Mouse (Mus musculus) mature B cell (primary cell): ENCODE data around the gene 2210010C04Rik.
"Not testable (repeated sequence)": the region's sequence is repeated elsewhere in the genome, so short reads cannot be mapped to it uniquely, and the experiment has no call there.

Experiments used
- in situ Hi-C: fragments of 300-500 bp; cut with MboI; formaldehyde crosslinking; loops from 2 replicates; pipeline ENCODE4 v1.14.3; 2019

2210010C04Rik gene

GRCm38 (mm10) chr6:41019140-41019539 lies 16.2 kb downstream of the 2210010C04Rik start:
- in situ Hi-C loops = no loop called here

GRCm38 (mm10) chr6:41018629-41019028 lies 16.7 kb downstream of the 2210010C04Rik start:
- in situ Hi-C loops = no loop called here

GRCm38 (mm10) chr6:41015065-41015464 lies 20.2 kb downstream of the 2210010C04Rik start:
- in situ Hi-C loops = no loop called here

GRCm38 (mm10) chr6:40999379-40999778 lies 35.9 kb downstream of the 2210010C04Rik start, which contains the start of gene Gm2663:
Gene Gm2663, minus strand, starts transcription at chr6:40999479.
- in situ Hi-C loops = not testable (repeated sequence)
